Mouse (Mus musculus) MEL (cell line): ENCODE data around the gene Thsd4. TPM values are rescaled to one million over a fixed set of nuclear protein-coding genes. Genes with fewer than 3 reads are reported as not detected.

Source experiments
- DNase-seq: peaks from one replicate; pipeline ENCODE4 v3.0.0; 2011; ENCODE audit warnings: low read depth, low spot score
- H3K27ac ChIP-seq: 2 replicates; pipeline ENCODE4 v1.5.1; 2012; ENCODE audit warnings: low read depth, mild to moderate bottlenecking, control low read depth, low read length, moderate library complexity; ENCODE audit not compliant: control insufficient read depth
- H3K27me3 ChIP-seq, 2 experiments: fragments of 150-350 bp in 1 of 2; sonication (generic) in 1 of 2; 2 replicates each; pipeline ENCODE4 v1.6.1; 2012; ENCODE audit warnings: low read length in 2 of 2, mild to moderate bottlenecking in 2 of 2, improper control_type of control experiment in 1 of 2, moderate library complexity in 1 of 2; ENCODE audit not compliant: insufficient read depth in 2 of 2, control insufficient read depth in 1 of 2
- H3K36me3 ChIP-seq, 2 experiments: 2 replicates each; pipeline ENCODE4 v1.6.1; 2012 to 2014; ENCODE audit warnings: low read length in 2 of 2, improper control_type of control experiment in 1 of 2, inconsistent platforms in 1 of 2, mild to moderate bottlenecking in 1 of 2; ENCODE audit not compliant: insufficient read depth in 2 of 2, control insufficient read depth in 1 of 2
- H3K4me1 ChIP-seq, 2 experiments: fragments of 150-350 bp in 1 of 2; sonication (generic) in 1 of 2; 2 replicates each; pipeline ENCODE4 v1.6.1; 2012; ENCODE audit warnings: low read length in 2 of 2, improper control_type of control experiment in 1 of 2, mild to moderate bottlenecking in 1 of 2; ENCODE audit not compliant: insufficient read depth in 2 of 2, control insufficient read depth in 1 of 2
- H3K4me3 ChIP-seq, 2 experiments: fragments of 150-350 bp in 1 of 2; sonication (generic) in 1 of 2; 2 replicates each; pipeline ENCODE4 v1.5.1; 2012; ENCODE audit warnings: low read depth in 2 of 2, low read length in 2 of 2, mild to moderate bottlenecking in 2 of 2, moderate library complexity in 2 of 2, control low read depth in 1 of 2, improper control_type of control experiment in 1 of 2; ENCODE audit not compliant: control insufficient read depth in 1 of 2, insufficient read depth in 1 of 2
- H3K79me2 ChIP-seq: 2 replicates; pipeline ENCODE4 v1.6.1; 2012; ENCODE audit warnings: mild to moderate bottlenecking, low read length, moderate library complexity; ENCODE audit not compliant: control insufficient read depth, poor library complexity, insufficient read depth
- H3K9ac ChIP-seq: 2 replicates; pipeline ENCODE4 v1.6.1; 2012; ENCODE audit warnings: low read depth, mild to moderate bottlenecking, control low read depth, low read length, moderate library complexity; ENCODE audit not compliant: control insufficient read depth, poor library complexity, severe bottlenecking
- H3K9me3 ChIP-seq: fragments of 150-350 bp; sonication (generic); replicated peaks from 2 replicates; pipeline ENCODE4 v1.6.1; 2012; ENCODE audit warnings: mild to moderate bottlenecking, low read length, improper control_type of control experiment, moderate library complexity; ENCODE audit not compliant: insufficient read depth
- CHD1 ChIP-seq: IDR thresholded peaks from 2 replicates; pipeline ENCODE4 v1.6.1; 2012; ENCODE audit warnings: low read depth, mild to moderate bottlenecking, inconsistent platforms, low read length, improper control_type of control experiment
- E2F4 ChIP-seq: IDR thresholded peaks from 2 replicates; pipeline ENCODE4 v1.6.1; 2011; ENCODE audit warnings: low read depth, low read length, improper control_type of control experiment, borderline replicate concordance
- GABPA ChIP-seq: IDR thresholded peaks from 2 replicates; pipeline ENCODE4 v1.6.1; 2012; ENCODE audit warnings: low read depth, mild to moderate bottlenecking, inconsistent platforms, low read length, improper control_type of control experiment, moderate library complexity
- GATA1 ChIP-seq: IDR thresholded peaks from 2 replicates; pipeline ENCODE4 v1.6.1; 2011; ENCODE audit warnings: low read depth, low read length, improper control_type of control experiment
- HCFC1 ChIP-seq: IDR thresholded peaks from 2 replicates; pipeline ENCODE4 v1.6.1; 2012; ENCODE audit warnings: low read depth, mild to moderate bottlenecking, inconsistent platforms, low read length, improper control_type of control experiment, moderate library complexity
- JUND ChIP-seq: IDR thresholded peaks from 2 replicates; pipeline ENCODE4 v1.6.1; 2011; ENCODE audit warnings: low read depth, mild to moderate bottlenecking, improper control_type of control experiment, low read length
- MAFK ChIP-seq: IDR thresholded peaks from 2 replicates; pipeline ENCODE4 v1.6.1; 2011; ENCODE audit warnings: low read depth, mild to moderate bottlenecking, low read length, improper control_type of control experiment, borderline replicate concordance
- MAX ChIP-seq: IDR thresholded peaks from 2 replicates; pipeline ENCODE4 v1.6.1; 2011; ENCODE audit warnings: low read length, improper control_type of control experiment
- MYB ChIP-seq: IDR thresholded peaks from 2 replicates; pipeline ENCODE4 v1.6.1; 2011; ENCODE audit warnings: mild to moderate bottlenecking, low read depth, low read length, improper control_type of control experiment
- NELFE ChIP-seq: IDR thresholded peaks from 2 replicates; pipeline ENCODE4 v1.6.1; 2011; ENCODE audit warnings: low read depth, low read length, improper control_type of control experiment
- POLR2A ChIP-seq, 2 experiments: IDR thresholded peaks; 2 replicates each; pipeline ENCODE4 v1.6.1; 2011 to 2012; ENCODE audit warnings: low read length in 2 of 2, mild to moderate bottlenecking in 2 of 2, control low read depth in 1 of 2, improper control_type of control experiment in 1 of 2, low read depth in 1 of 2, moderate library complexity in 1 of 2; ENCODE audit not compliant: control insufficient read depth in 1 of 2, insufficient read depth in 1 of 2, poor library complexity in 1 of 2
- TAL1 ChIP-seq: IDR thresholded peaks from 2 replicates; pipeline ENCODE4 v1.6.1; 2012; ENCODE audit warnings: mild to moderate bottlenecking, inconsistent platforms, low read length, moderate library complexity, mixed read lengths
- TCF12 ChIP-seq: IDR thresholded peaks from 2 replicates; pipeline ENCODE4 v1.6.1; 2014; ENCODE audit warnings: low read depth, mild to moderate bottlenecking, inconsistent platforms, low read length, improper control_type of control experiment, moderate library complexity
- UBTF ChIP-seq: IDR thresholded peaks from 2 replicates; pipeline ENCODE4 v1.6.1; 2012; ENCODE audit warnings: low read depth, mild to moderate bottlenecking, inconsistent platforms, low read length, improper control_type of control experiment, moderate library complexity, borderline replicate concordance; ENCODE audit not compliant: insufficient read depth
- USF2 ChIP-seq, 2 experiments: IDR thresholded peaks; 2 replicates each; pipeline ENCODE4 v1.6.1; 2011 to 2012; ENCODE audit warnings: improper control_type of control experiment in 2 of 2, low read length in 2 of 2, borderline replicate concordance in 1 of 2, inconsistent platforms in 1 of 2, low read depth in 1 of 2, mild to moderate bottlenecking in 1 of 2; ENCODE audit not compliant: insufficient read depth in 1 of 2
- ZC3H11A ChIP-seq: IDR thresholded peaks from 2 replicates; pipeline ENCODE4 v1.6.1; 2012; ENCODE audit warnings: low read depth, mild to moderate bottlenecking, inconsistent platforms, low read length, improper control_type of control experiment
- ZMIZ1 ChIP-seq: IDR thresholded peaks from 2 replicates; pipeline ENCODE4 v1.6.1; 2012; ENCODE audit warnings: low read depth, mild to moderate bottlenecking, inconsistent platforms, low read length, improper control_type of control experiment, moderate library complexity
- polyA plus RNA-seq, 2 experiments: library from polyadenylated mRNA; stranded (reverse) in 1 of 2; unstranded in 1 of 2; fragments of >175 nt in 1 of 2; fragments of >200 nt in 1 of 2; gene quantifications; 2 replicates each; pipeline versions ENCODE4 v1.2.1 to v1.2.4; 2012; ENCODE audit warnings: low replicate concordance in 2 of 2, low read depth in 1 of 2; ENCODE audit not compliant: insufficient read length in 2 of 2, insufficient read depth in 1 of 2, missing spikeins in 1 of 2
- total RNA-seq: library from RNA; depleted of rRNA; stranded (reverse); fragments of 300-350 nt; gene quantifications from 2 replicates; pipeline ENCODE4 v1.2.3, GENCODE M21; 2012

The Thsd4 gene
- total and polyA plus RNA-seq, 3 experiments = 0.08 TPM; not detected in 1

- Histone ChIP-seq H3K4me3 (no peak overlapping the region), H3K79me2 (no peaks in the 10 kb centered on the region), H3K27ac (no peak overlapping the region), H3K27me3 (no peaks in the 10 kb centered on the region), H3K4me1 (no peaks in the 10 kb centered on the region), H3K9me3 (no peaks in the 10 kb centered on the region), H3K9ac (no peak overlapping the region), H3K36me3 (no peaks in the 10 kb centered on the region)
- no peak for TF ChIP-seq ZC3H11A
- no peak for TF ChIP-seq NELFE
- TF ChIP-seq USF2 (IDR thresholded peaks at IDR 0.05; ENCODE audit: borderline replicate concordance in 1 of 2, insufficient read depth in 1 of 2, low read depth in 1 of 2, low read length in 2 of 2) = no peak
- no peak for DNase-seq
Measured at GRCm38 (mm10) chr9:60234233-60235115, 287.4 kb downstream of the Thsd4 start.

- Histone ChIP-seq H3K36me3 (no peaks in the 10 kb centered on the region), H3K4me3 (no peak overlapping the region), H3K79me2 (no peaks in the 10 kb centered on the region), H3K4me1 (no peaks in the 10 kb centered on the region), H3K9me3 (no peaks in the 10 kb centered on the region), H3K9ac (no peak overlapping the region), H3K27ac (no peak overlapping the region), H3K27me3 (no peaks in the 10 kb centered on the region)
- TF ChIP-seq ZC3H11A (no peak), E2F4 (no peak), HCFC1 (no peak), GABPA (no peak), POLR2A (IDR thresholded peaks at IDR 0.05; ENCODE audit: control insufficient read depth in 1 of 2, insufficient read depth in 1 of 2, low read depth in 1 of 2, low read length in 2 of 2, poor library complexity in 1 of 2) (no peak), TCF12 (no peak), CHD1 (no peak), MAX (no peak), MYB (no peak), TAL1 (no peak), GATA1 (no peak), JUND (no peak), MAFK (no peak), UBTF (no peak), ZMIZ1 (no peak), USF2 (IDR thresholded peaks at IDR 0.05; ENCODE audit: borderline replicate concordance in 1 of 2, insufficient read depth in 1 of 2, low read depth in 1 of 2, low read length in 2 of 2) (no peak)
- DNase-seq = no peak
Measured at GRCm38 (mm10) chr9:60231981-60232881, 289.6 kb downstream of the Thsd4 start.
